Mouse (Mus musculus): ENCODE measurements at regions not wholly inside any gene's neighbourhood (a gene's known extent, or its start where the extent isn't known, plus 50 kb on each side); places are given as distances from the start of the nearest gene placed in this dataset.

DNA sequence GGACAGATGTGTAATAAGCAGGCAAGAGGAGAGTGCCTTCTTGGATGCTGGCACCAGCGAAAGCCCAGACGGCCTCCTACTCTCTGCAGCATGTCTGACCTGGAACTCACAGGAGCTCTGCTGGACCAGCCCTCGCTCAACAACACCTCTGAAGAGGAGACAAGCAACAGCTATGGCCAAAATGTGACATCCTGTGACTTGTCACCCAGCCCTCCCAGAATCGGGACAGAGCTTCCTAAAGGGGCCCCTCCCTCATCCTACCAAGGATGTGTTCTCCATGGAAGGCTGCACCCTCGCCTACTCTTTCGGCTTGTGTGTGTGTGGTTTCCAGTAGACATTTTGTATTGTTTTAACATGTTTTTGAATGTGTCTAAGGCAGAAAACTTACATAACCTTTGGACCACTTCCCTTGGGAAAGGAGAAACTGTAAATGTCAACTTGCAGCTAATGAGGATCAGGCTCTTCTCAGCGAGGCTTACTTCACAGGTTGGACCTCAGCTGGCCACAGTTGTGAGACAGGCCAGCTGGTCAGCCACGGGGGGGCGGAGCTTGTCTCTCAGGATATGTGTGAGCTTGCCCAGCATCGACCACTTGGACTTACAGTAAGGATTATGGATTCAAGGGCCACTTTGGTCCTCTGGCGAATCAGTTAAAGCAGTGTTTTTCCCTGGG is 166.7 kb upstream of the Dio3 start:
- no peak for TF ChIP-seq CTCF (IDR thresholded peaks at IDR 0.05; ENCODE audit: extremely low read depth, insufficient read depth, insufficient read length, insufficient replicate concordance)
- TF ChIP-seq POLR2A (IDR thresholded peaks at IDR 0.05; ENCODE audit: low read depth, low read length): no peak
